Mouse (Mus musculus) urinary bladder, postnatal 0 days (tissue): ENCODE results near the gene Olfr181. TPM values are rescaled to one million over a fixed set of nuclear protein-coding genes. Genes with fewer than 3 reads are reported as not detected.

Experiments used
- polyA plus RNA-seq: library from polyadenylated mRNA; unstranded; fragments of >200 nt; fragmentation: Nextera tagmentation; extraction: Ambion mirVana; gene quantifications from 2 replicates; pipeline ENCODE4 v1.2.1, GENCODE M21; 2015

The Olfr181 gene
- not detected in 2 replicates for polyA plus RNA-seq

GRCm38 (mm10) chr16:58928655-58929054, at the start of gene Olfr181:
TSS of gene Olfr181 (minus strand) at chr16:58928755.

GRCm38 (mm10) chr16:58929292-58929691, 737 bp upstream of the Olfr181 start, which contains the start of gene Olfr180:
TSS of gene Olfr180 (minus strand) at chr16:58929392.

GRCm38 (mm10) chr16:58891963-58892362, 36.6 kb downstream of the Olfr181 start, which contains the start of gene Olfr178:
TSS of gene Olfr178 (minus strand) at chr16:58892063.

Other genes with a start within 250 kb of the Olfr181 start
- gene Gpr15, start 209.7 kb downstream of the Olfr181 start, polyA plus RNA-seq = not detected in 2 replicates
- gene Cldnd1, start 200.8 kb downstream of the Olfr181 start, polyA plus RNA-seq = 92.0 and 115 TPM in 2 replicates
- gene Olfr172, start 165.6 kb downstream of the Olfr181 start, polyA plus RNA-seq = not detected in 2 replicates
- not detected in 2 replicates for gene Olfr173, start 128.5 kb downstream of the Olfr181 start, polyA plus RNA-seq
- gene Olfr175-ps1, start 102.0 kb downstream of the Olfr181 start, polyA plus RNA-seq = not detected in 2 replicates
- gene Olfr177, start 54.0 kb downstream of the Olfr181 start, polyA plus RNA-seq = not detected in 2 replicates
- gene Olfr178, start 36.7 kb downstream of the Olfr181 start, polyA plus RNA-seq = not detected in 2 replicates
- gene Olfr180, start 637 bp upstream of the Olfr181 start, polyA plus RNA-seq = not detected in 2 replicates
- gene Olfr183, start 66.6 kb upstream of the Olfr181 start, polyA plus RNA-seq = not detected in 2 replicates
- gene Olfr186, start 101.5 kb upstream of the Olfr181 start, polyA plus RNA-seq = not detected in 2 replicates
- not detected in 2 replicates for gene Olfr187, start 111.0 kb upstream of the Olfr181 start, polyA plus RNA-seq
- gene Olfr190, start 149.2 kb upstream of the Olfr181 start, polyA plus RNA-seq = not detected in 2 replicates
- not detected in 2 replicates for gene Olfr191, start 161.1 kb upstream of the Olfr181 start, polyA plus RNA-seq
- not detected in 2 replicates for gene Olfr193, start 183.1 kb upstream of the Olfr181 start, polyA plus RNA-seq
- not detected in 2 replicates for gene Olfr194, start 192.3 kb upstream of the Olfr181 start, polyA plus RNA-seq
- not detected in 2 replicates for gene Olfr195, start 218.3 kb upstream of the Olfr181 start, polyA plus RNA-seq
- not detected in 2 replicates for gene Olfr196, start 241.7 kb upstream of the Olfr181 start, polyA plus RNA-seq